Mouse (Mus musculus) intestine, postnatal 0 days (tissue): ENCODE results near the gene Nme7. TPM values are rescaled to one million over a fixed set of nuclear protein-coding genes. Genes with fewer than 3 reads are reported as not detected.

ENCODE experiments used
- ATAC-seq: fragments of 200-750 bp; cut with Nextera tagmentation; 2 replicates; pipeline ENCODE4 v1.8.0; 2017; ENCODE audit warnings: mild to moderate bottlenecking, moderate TSS enrichment, moderate library complexity
- H3K27ac ChIP-seq: fragments of 300-500 bp; sonication (generic); 2 replicates; pipeline ENCODE4 v1.5.1; 2014; ENCODE audit warnings: mild to moderate bottlenecking, low read depth, low read length, moderate library complexity
- H3K27me3 ChIP-seq: fragments of 300-500 bp; sonication (generic); replicated peaks from 2 replicates; pipeline ENCODE4 v1.6.1; 2014; ENCODE audit warnings: low read length, mixed read lengths; ENCODE audit not compliant: control insufficient read depth, insufficient read depth
- H3K36me3 ChIP-seq: fragments of 300-500 bp; sonication (generic); 2 replicates; pipeline ENCODE4 v1.6.1; 2014; ENCODE audit warnings: mild to moderate bottlenecking, moderate library complexity; ENCODE audit not compliant: control insufficient read depth, insufficient read depth
- H3K4me1 ChIP-seq: fragments of 300-500 bp; sonication (generic); replicated peaks from 2 replicates; pipeline ENCODE4 v1.6.1; 2014; ENCODE audit warnings: antibody characterized with exemption, low read length, mixed read lengths; ENCODE audit not compliant: control insufficient read depth, insufficient read depth
- H3K4me2 ChIP-seq: fragments of 300-500 bp; sonication (generic); replicated peaks from 2 replicates; pipeline ENCODE4 v1.6.1; 2014; ENCODE audit warnings: low read depth, mild to moderate bottlenecking, moderate library complexity
- H3K4me3 ChIP-seq: fragments of 300-500 bp; sonication (generic); 2 replicates; pipeline ENCODE4 v1.5.1; 2014; ENCODE audit warnings: low read depth, low read length
- H3K9ac ChIP-seq: fragments of 300-500 bp; sonication (generic); 2 replicates; pipeline ENCODE4 v1.6.1; 2014; ENCODE audit warnings: mild to moderate bottlenecking, low read depth, low read length
- H3K9me3 ChIP-seq: fragments of 300-500 bp; sonication (generic); 2 replicates; pipeline ENCODE4 v1.6.1; 2016; ENCODE audit warnings: mixed run types; ENCODE audit not compliant: control insufficient read depth
- CTCF ChIP-seq: sonication (generic); IDR thresholded peaks from 2 replicates; pipeline ENCODE4 v1.5.1; 2016; ENCODE audit warnings: low read depth, mild to moderate bottlenecking, control low read depth, antibody characterized with exemption, moderate library complexity
- WGBS: fragments of 180-500 bp; shearing (Covaris S2); extraction: QIAGEN DNeasy Blood & Tissue Kit; methylation state at CpG from one replicate; pipeline ENCODE4 v1.1.7; 2014; 5-methylcytosine and 5-hydroxymethylcytosine counted together
- polyA plus RNA-seq: library from polyadenylated mRNA; unstranded; fragments of >200 nt; fragmentation: Nextera tagmentation; extraction: Ambion mirVana; gene quantifications from 2 replicates; pipeline ENCODE4 v1.2.1, GENCODE M21; 2015

The Nme7 gene
- polyA plus RNA-seq, 1 experiment from 2014 or later, result 18.0 TPM

DNA sequence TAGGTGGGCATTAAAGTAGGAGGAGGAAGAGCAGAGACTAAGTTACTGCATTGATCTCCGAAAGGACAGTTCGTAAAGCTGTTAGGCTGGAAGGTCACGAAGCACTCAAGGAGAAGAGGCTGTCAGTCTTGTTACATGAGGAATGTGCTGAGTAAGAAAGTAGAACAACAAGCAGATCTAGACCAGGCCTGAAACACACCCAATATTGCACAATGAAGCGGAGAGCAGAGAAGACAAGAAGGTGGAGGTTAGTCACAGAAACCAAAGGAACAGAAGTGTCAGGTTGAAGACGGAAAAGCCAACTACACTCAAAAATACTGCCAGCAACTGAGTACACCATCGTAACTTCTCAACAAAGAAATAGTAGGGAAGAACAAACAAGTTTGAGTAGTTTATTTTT, 9.8 kb upstream of the Nme7 start:
- ATAC-seq, result peak; percentile 81
- Histone ChIP-seq H3K27ac (peak overlapping the region; percentile 60; the same call in 1 of the 2 replicates), H3K36me3 (peaks cover 46% of the 10 kb centered on the region), H3K9ac (no peak overlapping the region), H3K4me2 (no peak overlapping the region), H3K4me1 (no peaks in the 10 kb centered on the region), H3K4me3 (no peak overlapping the region), H3K27me3 (no peaks in the 10 kb centered on the region), H3K9me3 (no peaks in the 10 kb centered on the region)
- 64% methylated on average over 6 of the region's 6 CpGs for WGBS
- TF ChIP-seq CTCF, result no peak

DNA sequence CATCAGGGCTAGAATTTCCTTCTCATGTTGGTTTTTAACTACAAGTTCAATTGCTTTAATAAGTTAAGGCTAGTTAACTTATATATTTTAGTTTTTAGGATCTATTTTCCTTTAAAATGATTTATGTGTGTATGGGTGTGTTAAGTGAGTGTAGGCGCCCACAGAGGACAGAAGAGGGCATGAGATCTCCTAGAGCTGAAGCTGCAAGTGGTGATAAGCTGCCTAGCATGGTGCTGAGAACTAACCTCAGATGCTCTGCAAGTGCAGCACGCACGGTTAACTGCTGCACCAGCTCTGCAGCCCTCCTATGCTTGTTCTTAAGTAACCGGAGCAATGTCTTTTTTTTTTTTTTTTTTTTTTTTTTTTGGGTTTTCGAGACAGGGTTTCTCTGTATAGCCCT, 7.4 kb upstream of the Nme7 start:
- peaks cover 53% of the 10 kb centered on the region for H3K36me3 ChIP-seq
- no peak for TF ChIP-seq CTCF

DNA sequence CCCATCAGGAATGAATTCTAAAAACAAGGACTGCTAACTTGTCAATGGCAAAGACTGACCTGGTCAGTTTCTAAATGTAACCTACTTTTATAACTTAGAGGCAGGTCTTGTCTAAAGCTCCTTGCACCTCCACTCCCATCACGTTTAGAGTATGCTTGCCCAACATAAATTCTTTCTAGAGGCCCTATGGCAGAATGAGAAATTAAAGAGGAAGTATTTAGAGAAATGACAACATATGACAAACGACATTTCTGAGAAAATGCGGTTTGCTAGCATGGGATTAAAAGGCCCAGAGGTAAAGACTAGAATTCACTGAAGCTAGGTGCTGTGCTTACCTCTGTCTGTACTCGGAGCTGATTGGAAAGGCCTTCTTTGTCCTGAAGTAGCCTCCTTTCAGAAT, 2.0 kb upstream of the Nme7 start:
- no peak for TF ChIP-seq CTCF
- Histone ChIP-seq H3K27ac (no peak overlapping the region), H3K4me2 (no peak overlapping the region), H3K9me3 (no peaks in the 10 kb centered on the region), H3K9ac (no peak overlapping the region), H3K4me1 (no peaks in the 10 kb centered on the region; the same call in 1 of the 2 replicates), H3K27me3 (no peaks in the 10 kb centered on the region), H3K4me3 (no peak overlapping the region), H3K36me3 (peaks cover 50% of the 10 kb centered on the region)
- WGBS, result 87% methylated on average over 4 of the region's 4 CpGs
- ATAC-seq, result no peak

More for the DNA sequence above, 7.4 kb upstream of the Nme7 start:
- H3K9me3 ChIP-seq, result no peaks in the 10 kb centered on the region
- WGBS, result 93% methylated on average over 4 of the region's 5 CpGs
- no peak overlapping the region for H3K9ac ChIP-seq
- H3K4me2 ChIP-seq, result no peak overlapping the region
- H3K27me3 ChIP-seq, result no peaks in the 10 kb centered on the region
- H3K4me1 ChIP-seq, result no peaks in the 10 kb centered on the region
- no peak overlapping the region for H3K4me3 ChIP-seq
- no peak overlapping the region for H3K27ac ChIP-seq
- no peak for ATAC-seq

DNA sequence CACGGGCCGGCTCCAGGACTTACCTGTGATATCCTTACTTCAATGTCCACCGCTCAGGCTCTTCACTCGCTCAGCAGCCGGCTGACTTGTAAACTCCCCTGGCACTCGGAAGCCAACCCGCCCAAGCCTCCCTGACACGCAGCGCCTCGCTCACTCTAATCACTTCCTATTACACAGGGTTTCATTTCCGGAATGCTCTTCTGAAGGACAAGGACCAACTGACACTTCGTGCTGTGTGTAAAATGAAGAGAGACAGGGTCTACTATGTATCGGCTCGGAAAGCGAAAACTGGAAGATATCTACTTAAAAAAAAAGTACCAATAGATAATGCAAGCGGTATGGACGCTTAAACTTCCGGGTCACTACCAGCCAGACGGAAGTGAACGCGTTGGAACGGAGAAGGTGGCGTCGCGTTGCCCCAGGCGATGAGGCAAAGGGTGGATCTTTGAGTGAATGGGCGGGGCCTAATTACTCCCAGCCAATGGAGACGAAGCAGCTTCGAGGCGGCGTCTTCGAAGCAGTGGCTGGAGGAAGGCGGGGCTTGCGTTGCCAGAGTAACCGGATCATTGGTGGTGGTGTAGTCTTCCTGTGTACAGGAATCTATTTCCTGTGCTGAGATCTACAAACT, 3.3 kb downstream of the Nme7 start, which contains the start of gene Blzf1:
Gene Blzf1, minus strand, starts transcription at position 366 of the 628 bp plus-strand sequence.
- under 1% methylated on average over 35 of the region's 35 CpGs for WGBS
- peak; percentile 99 for ATAC-seq

GRCm38 (mm10) chr1:164307922-164308321, 4.0 kb downstream of the Nme7 start:
- no peak for TF ChIP-seq CTCF
- ATAC-seq, result no peak
- peaks cover 4% of the 10 kb centered on the region; the same call in 1 of the 2 replicates for H3K4me1 ChIP-seq
- H3K27ac ChIP-seq, result no peak overlapping the region
- no peaks in the 10 kb centered on the region for H3K9me3 ChIP-seq
- WGBS, result 9% methylated on average over 10 of the region's 10 CpGs
- peak overlapping the region; percentile 58 for H3K9ac ChIP-seq
- peaks cover 7% of the 10 kb centered on the region; the same call in 1 of the 2 replicates for H3K36me3 ChIP-seq
- H3K4me2 ChIP-seq, result peak overlapping the region; percentile 90
- H3K27me3 ChIP-seq, result no peaks in the 10 kb centered on the region
- H3K4me3 ChIP-seq, result peak overlapping the region; percentile 59

More for the DNA sequence above, 3.3 kb downstream of the Nme7 start, which contains the start of gene Blzf1:
- H3K27me3 ChIP-seq, result no peaks in the 10 kb centered on the region
- peak within 1 kb of the TSS; percentile 59 for H3K4me3 ChIP-seq
- peaks cover 4% of the 10 kb centered on the region; the same call in 1 of the 2 replicates for H3K4me1 ChIP-seq
- no peak for TF ChIP-seq CTCF
- peak within 1 kb of the TSS; percentile 90 for H3K4me2 ChIP-seq
- peak within 1 kb of the TSS; percentile 81 for H3K27ac ChIP-seq
- peaks cover 13% of the 10 kb centered on the region for H3K36me3 ChIP-seq
- H3K9me3 ChIP-seq, result no peaks in the 10 kb centered on the region
- H3K9ac ChIP-seq, result peak within 1 kb of the TSS; percentile 61

GRCm38 (mm10) chr1:164314085-164314484, 10.2 kb downstream of the Nme7 start:
- 94% methylated on average over 5 of the region's 5 CpGs for WGBS
- no peak for TF ChIP-seq CTCF
- Histone ChIP-seq H3K9ac (no peak overlapping the region), H3K27me3 (no peaks in the 10 kb centered on the region), H3K4me3 (no peak overlapping the region), H3K4me2 (no peak overlapping the region), H3K9me3 (no peaks in the 10 kb centered on the region), H3K36me3 (peaks cover 7% of the 10 kb centered on the region; the same call in 1 of the 2 replicates), H3K27ac (no peak overlapping the region), H3K4me1 (no peaks in the 10 kb centered on the region)
- ATAC-seq, result no peak
